Mouse (Mus musculus) CH12.LX (cell line): ENCODE measurements around the gene Trim71.

Experiments
- BHLHE40 ChIP-seq: IDR thresholded peaks from 2 replicates; pipeline ENCODE4 v1.6.1; 2011; ENCODE audit warnings: mild to moderate bottlenecking, low read depth, low read length, improper control_type of control experiment
- CHD2 ChIP-seq: IDR thresholded peaks from 2 replicates; pipeline ENCODE4 v1.6.1; 2011; ENCODE audit warnings: low read length, improper control_type of control experiment
- CTCF ChIP-seq, 2 experiments: IDR thresholded peaks in 1 of 2; conservative IDR thresholded peaks in 1 of 2; 2 replicates each; pipeline ENCODE4 v1.5.1; 2011 to 2012; ENCODE audit warnings: low read depth in 2 of 2, low read length in 2 of 2, improper control_type of control experiment in 1 of 2, inconsistent platforms in 1 of 2, mild to moderate bottlenecking in 1 of 2, moderate library complexity in 1 of 2
- JUND ChIP-seq: conservative IDR thresholded peaks from 2 replicates; pipeline ENCODE4 v1.6.1; 2011; ENCODE audit warnings: low read depth, low read length, improper control_type of control experiment
- KAT2A ChIP-seq: IDR thresholded peaks from 2 replicates; pipeline ENCODE4 v1.6.1; 2012; ENCODE audit warnings: low read length, improper control_type of control experiment, inconsistent platforms; ENCODE audit not compliant: insufficient replicate concordance
- MAFK ChIP-seq: IDR thresholded peaks from 2 replicates; pipeline ENCODE4 v1.6.1; 2011; ENCODE audit warnings: low read length, improper control_type of control experiment; ENCODE audit not compliant: insufficient replicate concordance
- MYC ChIP-seq: IDR thresholded peaks from 2 replicates; pipeline ENCODE4 v1.6.1; 2011; ENCODE audit warnings: low read depth, mild to moderate bottlenecking, improper control_type of control experiment, low read length
- NRF1 ChIP-seq: IDR thresholded peaks from 2 replicates; pipeline ENCODE4 v1.6.1; 2014; ENCODE audit warnings: low read depth, mild to moderate bottlenecking, inconsistent platforms, low read length, improper control_type of control experiment, moderate library complexity
- POLR2A ChIP-seq: IDR thresholded peaks from 2 replicates; pipeline ENCODE4 v1.6.1; 2011; ENCODE audit warnings: low read depth, mild to moderate bottlenecking, improper control_type of control experiment, low read length
- TCF12 ChIP-seq: IDR thresholded peaks from 2 replicates; pipeline ENCODE4 v1.6.1; 2014; ENCODE audit warnings: low read depth, mild to moderate bottlenecking, inconsistent platforms, low read length, improper control_type of control experiment
- UBTF ChIP-seq: IDR thresholded peaks from 2 replicates; pipeline ENCODE4 v1.6.1; 2012; ENCODE audit warnings: low read depth, mild to moderate bottlenecking, inconsistent platforms, low read length, improper control_type of control experiment, moderate library complexity
- USF2 ChIP-seq: conservative IDR thresholded peaks from 2 replicates; pipeline ENCODE4 v1.6.1; 2011; ENCODE audit warnings: low read depth, low read length, improper control_type of control experiment

DNA sequence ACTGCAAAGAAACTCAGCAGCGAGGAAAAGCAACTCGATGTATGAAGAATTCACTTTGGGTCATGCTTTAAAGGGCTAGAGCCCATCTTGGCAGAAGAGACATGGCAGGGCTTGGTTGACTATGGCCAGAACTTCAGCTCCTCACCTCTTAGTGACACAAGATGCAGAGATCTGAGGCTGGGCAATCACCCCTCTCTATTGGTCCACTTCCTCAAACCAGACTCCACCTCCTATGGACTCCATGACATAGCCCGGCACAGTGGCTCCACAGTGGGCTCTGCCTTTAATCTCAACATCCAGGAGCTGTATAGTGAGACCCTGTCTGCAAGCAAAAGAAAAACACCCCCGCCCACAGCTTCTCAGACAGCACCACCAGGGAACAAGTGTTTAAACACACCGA lies 79.4 kb downstream of the Trim71 start:
- TF ChIP-seq POLR2A (no peak), KAT2A (no peak), CTCF (conservative IDR thresholded peaks at IDR 0.05 in 1 of 2, IDR thresholded peaks at IDR 0.05 in 1 of 2; ENCODE audit: low read depth in 2 of 2, low read length in 2 of 2) (no peak), MYC (no peak), JUND (no peak), USF2 (no peak), TCF12 (no peak), UBTF (no peak), CHD2 (no peak), NRF1 (no peak), MAFK (no peak), BHLHE40 (no peak)
